Mouse (Mus musculus): ENCODE data around the gene Mief1.

GRCm38 (mm10) chr15:80259406-80260045 is 25.7 kb downstream of the Mief1 start:
- TF ChIP-seq CTCF (IDR thresholded peaks at IDR 0.05; ENCODE audit: low read depth, low read length) (no peak), POLR2A (IDR thresholded peaks at IDR 0.05; ENCODE audit: extremely low read depth, insufficient read depth, low read length) (no peak)
